Mouse (Mus musculus): ENCODE results near the gene Neu2. TPM values are rescaled to one million over a fixed set of nuclear protein-coding genes. Genes with fewer than 3 reads are reported as not detected.

The Neu2 gene
- polyA plus RNA-seq, 1 experiment = 0.67 TPM

- H3K4me1 ChIP-seq (ENCODE audit: control insufficient read depth, insufficient read depth, insufficient read length, low read length) = no peaks in the 10 kb centered on the region
- H3K4me3 ChIP-seq (ENCODE audit: insufficient read depth, low read depth, low read length) = no peak overlapping the region; the same call in 1 of the 2 replicates
These were observed 1.2 kb downstream of the Neu2 start for GRCm38 (mm10) chr1:87510845-87511244.

GRCm38 (mm10) chr1:87520467-87520866 lies 10.8 kb downstream of the Neu2 start:
- H3K27ac ChIP-seq (replicated peaks; ENCODE audit: low read depth, low read length) = no peak overlapping the region

More at GRCm38 (mm10) chr1:87510845-87511244, 1.2 kb downstream of the Neu2 start:
- no peak overlapping the region for H3K27ac ChIP-seq (replicated peaks; ENCODE audit: low read depth, low read length)

GRCm38 (mm10) chr1:87521523-87521922 lies 11.8 kb downstream of the Neu2 start:
- no peak overlapping the region for H3K4me3 ChIP-seq (ENCODE audit: insufficient read depth, low read depth, low read length)
- no peak overlapping the region for H3K27ac ChIP-seq (replicated peaks; ENCODE audit: low read depth, low read length)
- H3K4me1 ChIP-seq (ENCODE audit: control insufficient read depth, insufficient read depth, insufficient read length, low read length) = no peaks in the 10 kb centered on the region

More at GRCm38 (mm10) chr1:87520467-87520866, 10.8 kb downstream of the Neu2 start:
- no peaks in the 10 kb centered on the region for H3K4me1 ChIP-seq (ENCODE audit: control insufficient read depth, insufficient read depth, insufficient read length, low read length)
- H3K4me3 ChIP-seq (ENCODE audit: insufficient read depth, low read depth, low read length) = no peak overlapping the region

- no peak overlapping the region for H3K4me3 ChIP-seq (ENCODE audit: insufficient read depth, low read depth, low read length)
- H3K4me1 ChIP-seq (ENCODE audit: control insufficient read depth, insufficient read depth, insufficient read length, low read length) = no peaks in the 10 kb centered on the region
- H3K27ac ChIP-seq (replicated peaks; ENCODE audit: low read depth, low read length) = no peak overlapping the region
These were observed 15.4 kb downstream of the Neu2 start for GRCm38 (mm10) chr1:87525041-87525440.

- Histone ChIP-seq H3K4me3 (ENCODE audit: insufficient read depth, low read depth, low read length) (no peak overlapping the region), H3K27ac (replicated peaks; ENCODE audit: low read depth, low read length) (no peak overlapping the region), H3K4me1 (ENCODE audit: control insufficient read depth, insufficient read depth, insufficient read length, low read length) (no peaks in the 10 kb centered on the region)
These were observed 17.5 kb downstream of the Neu2 start for GRCm38 (mm10) chr1:87527191-87527590.

GRCm38 (mm10) chr1:87532346-87532745 lies 22.7 kb downstream of the Neu2 start:
- Histone ChIP-seq H3K27ac (replicated peaks; ENCODE audit: low read depth, low read length) (no peak overlapping the region), H3K4me3 (ENCODE audit: insufficient read depth, low read depth, low read length) (no peak overlapping the region), H3K4me1 (ENCODE audit: control insufficient read depth, insufficient read depth, insufficient read length, low read length) (no peaks in the 10 kb centered on the region)

GRCm38 (mm10) chr1:87534118-87534517 lies 24.4 kb downstream of the Neu2 start:
- Histone ChIP-seq H3K4me1 (ENCODE audit: control insufficient read depth, insufficient read depth, insufficient read length, low read length) (no peaks in the 10 kb centered on the region), H3K27ac (replicated peaks; ENCODE audit: low read depth, low read length) (no peak overlapping the region), H3K4me3 (ENCODE audit: insufficient read depth, low read depth, low read length) (no peak overlapping the region)

GRCm38 (mm10) chr1:87537008-87537407 lies 27.3 kb downstream of the Neu2 start:
- Histone ChIP-seq H3K4me3 (ENCODE audit: insufficient read depth, low read depth, low read length) (no peak overlapping the region), H3K4me1 (ENCODE audit: control insufficient read depth, insufficient read depth, insufficient read length, low read length) (no peaks in the 10 kb centered on the region), H3K27ac (replicated peaks; ENCODE audit: low read depth, low read length) (no peak overlapping the region)

- Histone ChIP-seq H3K4me1 (ENCODE audit: control insufficient read depth, insufficient read depth, insufficient read length, low read length) (no peaks in the 10 kb centered on the region), H3K27ac (replicated peaks; ENCODE audit: low read depth, low read length) (no peak overlapping the region), H3K4me3 (ENCODE audit: insufficient read depth, low read depth, low read length) (no peak overlapping the region)
These were observed 31.9 kb downstream of the Neu2 start for GRCm38 (mm10) chr1:87541614-87542013.

GRCm38 (mm10) chr1:87551008-87551407 lies 41.3 kb downstream of the Neu2 start:
- H3K27ac ChIP-seq (replicated peaks; ENCODE audit: low read depth, low read length) = no peak overlapping the region
- H3K4me3 ChIP-seq (ENCODE audit: insufficient read depth, low read depth, low read length) = no peak overlapping the region
- H3K4me1 ChIP-seq (ENCODE audit: control insufficient read depth, insufficient read depth, insufficient read length, low read length) = no peaks in the 10 kb centered on the region

- Histone ChIP-seq H3K4me3 (ENCODE audit: insufficient read depth, low read depth, low read length) (no peak overlapping the region), H3K4me1 (ENCODE audit: control insufficient read depth, insufficient read depth, insufficient read length, low read length) (no peaks in the 10 kb centered on the region), H3K27ac (replicated peaks; ENCODE audit: low read depth, low read length) (no peak overlapping the region)
These were observed 43.9 kb downstream of the Neu2 start for GRCm38 (mm10) chr1:87553586-87553985.

GRCm38 (mm10) chr1:87562967-87563366 lies 53.3 kb downstream of the Neu2 start:
- H3K27ac ChIP-seq (replicated peaks; ENCODE audit: low read depth, low read length) = no peak overlapping the region

GRCm38 (mm10) chr1:87565760-87566159 lies 56.1 kb downstream of the Neu2 start:
- Histone ChIP-seq H3K4me3 (ENCODE audit: insufficient read depth, low read depth, low read length) (no peak overlapping the region), H3K4me1 (ENCODE audit: control insufficient read depth, insufficient read depth, insufficient read length, low read length) (no peaks in the 10 kb centered on the region), H3K27ac (replicated peaks; ENCODE audit: low read depth, low read length) (no peak overlapping the region)

More at GRCm38 (mm10) chr1:87562967-87563366, 53.3 kb downstream of the Neu2 start:
- Histone ChIP-seq H3K4me3 (ENCODE audit: insufficient read depth, low read depth, low read length) (no peak overlapping the region), H3K4me1 (ENCODE audit: control insufficient read depth, insufficient read depth, insufficient read length, low read length) (no peaks in the 10 kb centered on the region)

GRCm38 (mm10) chr1:87568398-87568797 lies 58.7 kb downstream of the Neu2 start:
- Histone ChIP-seq H3K4me3 (ENCODE audit: insufficient read depth, low read depth, low read length) (no peak overlapping the region), H3K27ac (replicated peaks; ENCODE audit: low read depth, low read length) (no peak overlapping the region), H3K4me1 (ENCODE audit: control insufficient read depth, insufficient read depth, insufficient read length, low read length) (no peaks in the 10 kb centered on the region)

GRCm38 (mm10) chr1:87573261-87573660 lies 63.6 kb downstream of the Neu2 start:
- H3K4me3 ChIP-seq (ENCODE audit: insufficient read depth, low read depth, low read length) = no peak overlapping the region
- peaks cover 4% of the 10 kb centered on the region; the same call in 1 of the 2 replicates for H3K4me1 ChIP-seq (ENCODE audit: control insufficient read depth, insufficient read depth, insufficient read length, low read length)
- H3K27ac ChIP-seq (replicated peaks; ENCODE audit: low read depth, low read length) = no peak overlapping the region

- H3K4me3 ChIP-seq (ENCODE audit: insufficient read depth, low read depth, low read length) = no peak within 1 kb of the TSS
These were observed 64.1 kb downstream of the Neu2 start, which contains the start of gene Ngef for GRCm38 (mm10) chr1:87573800-87574215. TSS of gene Ngef (minus strand) at chr1:87573870.

More at GRCm38 (mm10) chr1:87573800-87574215, 64.1 kb downstream of the Neu2 start, which contains the start of gene Ngef:
- H3K27ac ChIP-seq (replicated peaks; ENCODE audit: low read depth, low read length) = no peak within 1 kb of the TSS
- H3K4me1 ChIP-seq (ENCODE audit: control insufficient read depth, insufficient read depth, insufficient read length, low read length) = peaks cover 4% of the 10 kb centered on the region; the same call in 1 of the 2 replicates

Data from brown adipose tissue, adult 24 weeks (tissue).